Mouse (Mus musculus) urinary bladder, postnatal 14 days (tissue): ENCODE results near the gene Islr.

Source experiments
- DNase-seq: peaks from one replicate; pipeline ENCODE4 v3.0.0; 2021; ENCODE audit warnings: low spot score

Islr gene

GRCm38 (mm10) chr9:58196610-58197567 is 7.2 kb downstream of the Islr start:
- DNase-seq = no peak

DNA sequence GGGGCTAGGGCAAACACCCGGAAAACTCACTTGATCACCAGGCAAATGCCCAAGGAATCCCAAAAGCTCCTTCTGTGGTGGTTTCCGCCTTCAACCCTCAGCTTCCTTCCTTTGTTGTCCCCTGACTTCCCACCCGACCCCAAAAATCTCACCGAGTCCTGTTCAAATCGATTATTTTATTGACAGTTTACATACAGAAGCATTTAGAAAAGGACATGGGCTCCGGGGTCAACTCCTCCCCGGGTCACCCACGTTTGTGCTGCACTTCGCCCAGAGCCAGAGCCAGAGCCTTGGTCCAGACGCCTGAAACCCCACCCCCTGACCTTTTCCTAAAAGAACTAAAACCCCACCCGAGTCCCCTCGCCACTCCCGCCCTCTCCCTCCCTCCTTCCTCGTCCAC is 8.0 kb downstream of the Islr start:
- DNase-seq = no peak

DNA sequence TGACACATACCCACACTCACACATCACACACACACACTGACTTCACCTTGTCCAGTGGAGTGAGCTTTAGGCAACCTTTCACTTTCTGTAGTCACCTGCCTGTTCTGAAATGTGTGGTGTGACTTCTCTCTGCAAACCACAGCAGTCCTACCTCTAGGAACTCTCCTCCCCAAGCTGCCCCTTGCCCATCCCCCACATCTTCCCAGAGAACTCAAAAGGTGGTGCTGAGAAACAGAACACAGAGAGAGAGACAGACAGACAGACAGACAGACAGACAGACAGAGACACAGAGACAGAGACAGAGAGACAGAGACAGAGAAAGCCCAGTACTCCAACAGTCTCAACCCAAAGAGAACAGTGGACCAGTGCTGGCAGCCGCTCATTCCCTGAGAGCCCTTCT is 8.4 kb downstream of the Islr start:
- DNase-seq = no peak

- no peak for DNase-seq
These were observed 9.9 kb downstream of the Islr start for GRCm38 (mm10) chr9:58194222-58194621.

DNA sequence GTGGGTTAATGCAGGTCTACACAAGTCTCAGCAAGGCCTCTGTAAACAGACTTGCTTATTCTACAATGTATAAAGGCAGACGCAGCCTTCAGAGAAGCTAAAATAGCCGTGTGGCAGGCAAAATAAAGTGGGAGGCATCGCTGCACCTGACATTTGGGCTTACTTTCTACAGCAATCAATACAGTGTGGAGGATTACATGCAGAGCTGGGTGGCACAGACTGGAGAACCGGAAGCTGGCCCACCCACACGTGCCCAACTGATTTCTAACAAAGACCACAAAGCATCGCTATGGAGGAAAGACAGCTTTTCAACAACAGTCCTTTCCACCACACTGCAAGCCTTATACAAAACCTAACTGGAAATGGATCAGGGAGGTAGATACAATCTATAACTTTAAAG is 19.6 kb downstream of the Islr start:
- no peak for DNase-seq

GRCm38 (mm10) chr9:58179390-58179789 is 24.7 kb downstream of the Islr start:
- no peak for DNase-seq

DNA sequence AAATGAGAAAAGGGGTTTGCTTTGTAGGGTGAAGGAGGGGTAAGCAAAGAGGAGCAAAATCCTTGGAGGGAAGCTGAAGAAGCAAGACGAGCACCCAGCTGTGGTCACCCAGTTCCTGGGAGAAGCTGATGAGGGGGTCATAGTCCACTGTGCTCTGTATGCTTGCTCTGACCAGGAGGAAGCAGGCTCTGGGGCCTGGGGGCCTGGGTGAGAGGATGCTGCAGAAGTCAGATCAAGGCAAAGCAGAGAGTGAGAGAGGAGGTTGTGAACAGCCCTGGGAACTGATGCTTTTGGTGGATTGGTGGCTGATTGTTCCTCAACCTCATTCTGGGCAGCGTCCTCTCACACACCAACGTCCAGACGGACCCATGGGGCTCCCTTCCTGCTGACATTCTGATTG is 26.9 kb downstream of the Islr start:
- DNase-seq = no peak

GRCm38 (mm10) chr9:58175745-58176487 is 28.2 kb downstream of the Islr start:
- no peak for DNase-seq

- no peak for DNase-seq
These were observed 29.3 kb downstream of the Islr start for GRCm38 (mm10) chr9:58174818-58175251.

GRCm38 (mm10) chr9:58172863-58173262 is 31.2 kb downstream of the Islr start:
- no peak for DNase-seq

GRCm38 (mm10) chr9:58169426-58169825 is 34.7 kb downstream of the Islr start:
- no peak for DNase-seq

DNA sequence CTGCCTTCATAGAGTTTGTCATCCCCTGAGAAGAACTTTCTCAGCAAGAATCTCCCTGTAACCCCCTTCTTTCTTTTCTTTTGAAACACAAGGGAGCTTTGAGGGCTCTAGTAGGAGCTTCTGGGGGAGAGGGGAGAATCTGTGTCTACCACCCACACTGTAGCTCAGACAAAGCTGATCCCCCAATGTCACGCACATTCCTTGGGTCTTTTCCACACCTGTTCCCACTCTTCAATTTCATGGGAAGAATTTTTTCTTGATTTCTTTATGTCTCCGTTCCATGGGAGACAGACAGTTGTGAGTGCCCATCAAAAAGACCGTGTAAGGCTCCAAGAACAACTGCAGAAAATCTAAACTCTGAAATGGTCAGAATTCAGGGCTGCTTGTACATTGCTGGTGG is 35.2 kb downstream of the Islr start:
- DNase-seq = no peak

- DNase-seq = no peak
These were observed 38.3 kb downstream of the Islr start for GRCm38 (mm10) chr9:58165779-58166178.

DNA sequence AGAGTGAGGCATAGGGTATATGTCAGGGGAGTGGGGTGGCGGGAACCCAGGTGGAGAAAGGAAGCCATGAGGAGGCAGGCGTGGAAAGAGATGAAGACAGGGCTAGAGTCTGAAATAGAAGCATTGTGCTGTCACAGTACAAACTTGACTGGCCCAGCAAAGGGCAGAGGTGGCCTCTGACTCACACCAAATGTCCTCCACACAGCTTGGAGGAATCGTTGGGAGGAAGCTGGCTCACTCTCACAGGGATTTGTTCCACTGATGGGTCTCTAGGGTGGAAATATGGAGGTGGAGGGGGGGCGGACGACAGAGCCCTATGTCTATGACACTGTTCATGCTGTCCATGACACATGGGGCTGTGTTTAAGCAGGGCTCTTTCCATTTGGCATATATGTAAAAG is 41.0 kb downstream of the Islr start:
- DNase-seq = no peak

- no peak for DNase-seq
These were observed 41.9 kb downstream of the Islr start for GRCm38 (mm10) chr9:58162173-58162572.

DNA sequence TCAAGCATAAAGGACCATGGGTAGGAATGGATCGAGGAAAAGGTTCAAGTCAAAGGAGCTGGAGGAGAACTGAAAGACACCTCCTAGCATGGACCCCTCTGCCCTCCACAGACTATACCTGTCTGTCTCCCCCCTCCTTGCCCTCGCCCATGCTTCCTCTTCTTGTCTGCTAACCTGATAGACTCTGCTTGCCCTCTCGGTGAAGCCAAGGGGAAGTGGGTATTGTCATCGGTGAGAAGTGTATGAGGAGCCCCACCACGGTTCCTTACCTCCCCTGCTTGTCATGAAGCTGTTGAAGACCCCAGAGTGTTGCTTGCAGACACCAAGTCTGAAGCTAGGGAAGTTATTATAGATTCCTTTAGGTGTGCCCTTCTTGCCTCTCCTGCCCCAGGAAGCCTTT is 43.8 kb downstream of the Islr start:
- DNase-seq = no peak

- no peak for DNase-seq
These were observed 44.3 kb downstream of the Islr start for GRCm38 (mm10) chr9:58159855-58160254.

GRCm38 (mm10) chr9:58158541-58159311 is 45.4 kb downstream of the Islr start:
- DNase-seq = peak; percentile 47

DNA sequence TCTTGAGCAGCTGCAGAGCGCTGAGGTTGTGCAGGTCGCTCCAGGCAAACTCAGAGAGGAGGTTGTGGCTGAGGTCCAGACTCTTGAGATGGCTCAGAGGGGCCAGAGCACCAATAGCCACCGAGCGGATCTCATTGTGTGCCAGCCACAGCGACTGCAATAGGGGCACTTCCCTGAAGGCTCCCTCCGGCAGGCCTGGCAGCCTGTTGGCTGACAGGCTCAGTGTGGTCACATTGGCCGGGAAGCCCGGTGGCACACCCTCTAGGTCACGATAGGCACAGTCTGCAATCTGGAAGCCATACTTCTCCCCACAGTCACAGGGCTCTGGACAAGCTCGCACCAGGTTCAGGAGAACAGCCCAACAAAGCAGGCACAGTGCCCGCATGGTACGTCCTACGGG is 46.3 kb downstream of the Islr start:
- DNase-seq = no peak

- DNase-seq = no peak
These were observed 47.1 kb downstream of the Islr start for GRCm38 (mm10) chr9:58156819-58157560.

- peak; percentile 43 for DNase-seq
These were observed 48.7 kb downstream of the Islr start for GRCm38 (mm10) chr9:58155366-58155765.

DNA sequence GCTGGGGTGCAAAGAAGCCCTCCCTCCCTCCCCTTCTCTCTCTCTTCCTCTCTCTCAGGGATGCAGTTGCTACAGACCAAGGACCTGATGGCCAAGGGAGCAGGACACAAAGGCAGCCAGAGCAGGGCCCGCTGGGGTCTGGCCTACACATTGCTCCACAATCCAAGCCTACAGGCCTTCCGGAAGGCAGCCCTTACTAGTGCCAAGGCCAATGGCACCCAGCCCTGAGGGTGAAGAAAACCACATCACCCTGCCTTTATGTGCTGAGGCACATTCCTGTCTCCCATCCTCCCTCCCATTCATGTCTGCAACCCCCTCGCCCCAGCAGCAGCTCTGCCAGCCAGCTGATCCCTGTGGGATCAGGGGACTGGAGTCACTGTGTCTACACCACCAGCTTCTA is 51.0 kb downstream of the Islr start:
- no peak for DNase-seq
